ENCODE assay signal across 9 mouse cellular contexts in the genomic region with DNA sequence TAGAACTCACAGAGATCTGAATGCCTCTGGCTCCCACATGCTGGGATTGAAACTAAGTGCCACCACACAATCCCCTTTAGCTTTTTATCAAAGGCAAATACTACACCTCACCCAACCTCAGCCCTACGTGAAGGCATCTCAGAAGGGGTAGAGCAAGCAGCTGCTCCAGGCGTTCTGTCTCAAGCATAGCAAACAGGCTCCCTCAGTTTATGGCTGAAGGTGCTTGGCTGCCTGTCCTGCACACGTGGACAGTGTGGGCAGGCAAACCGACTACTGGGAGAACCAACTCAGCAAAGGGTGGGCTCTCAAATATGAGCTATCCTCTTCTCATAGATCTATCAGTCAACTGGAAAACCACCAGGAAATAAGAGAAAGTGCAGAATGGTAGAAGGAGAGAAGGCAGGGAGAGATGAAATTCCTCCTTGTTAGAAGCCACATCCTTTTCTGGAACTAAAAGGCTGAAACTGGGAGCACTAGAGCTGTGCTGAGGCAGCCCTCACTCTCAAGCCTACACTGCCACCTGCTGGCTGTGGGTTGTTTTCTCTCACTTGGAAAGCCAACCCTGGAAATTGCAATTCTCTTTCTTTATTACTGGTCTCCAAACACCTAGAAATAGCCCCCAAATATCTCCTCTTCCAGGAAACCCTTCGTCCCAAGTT. TPM values are rescaled to one million over a fixed set of nuclear protein-coding genes. Genes with fewer than 3 reads are reported as not detected.
A peak's percentile ranks its signal among the peaks of the same experiment; 100 is the strongest.
DNase-seq lines count a peak whose midpoint lies in the region; TF ChIP-seq lines count a peak whose summit lies in the region.
"Had no signal": no experiment of that assay in that cellular context is flagged by ENCODE, and none has a peak within 500 bp of the region (broad histone marks: within the 10 kb centered on the region; RNA-seq: fewer than 3 reads in every experiment).

No protein-coding gene starts in this region.

- peak; percentile 59 for DNase-seq in ES-E14 (ENCODE audit: low read depth, low spot score)
- peak; percentile 78 for DNase-seq in adrenal gland, postnatal 25 days
- peak; percentile 74 for DNase-seq in embryonic facial prominence, embryonic 10.5 days (ENCODE audit: low spot score)
- peak; percentile 82 to 89 for DNase-seq in heart, postnatal 10 days
- DNase-seq in kidney, postnatal 4 days = peak; percentile 88 to 91
- DNase-seq in lung, adult 2 months = peak; percentile 64
- DNase-seq in ovary, postnatal 10 days (ENCODE audit: low spot score) = peak; percentile 56
- DNase-seq in yolk sac, embryonic 10.5 days (ENCODE audit: low spot score) = no peak

- no peak overlapping the region for H3K9ac ChIP-seq in ES-E14 (ENCODE audit: insufficient read depth, low read depth, low read length, poor library complexity, severe bottlenecking)

- H3K27me3 ChIP-seq in embryonic facial prominence, embryonic 10.5 days (replicated peaks; ENCODE audit: low read depth, poor library complexity, severe bottlenecking) = no peaks in the 10 kb centered on the region

- in situ Hi-C loops in ES-E14 (cut with MboI; ENCODE audit: low sequenced_read_pairs in 2 of 2, unreplicated experiment in 2 of 2) = loop anchor here (10.0 to 25.0 kb wide), 2 partner anchors 1238 to 1240 kb away; no protein-coding TSS in a partner anchor

- H3K4me3 ChIP-seq in ES-E14 (ENCODE audit: insufficient read depth in 1 of 2, low read depth in 1 of 2, low read length in 2 of 2, poor library complexity in 1 of 2, severe bottlenecking in 1 of 2) = no peak overlapping the region
- no peak overlapping the region for H3K4me3 ChIP-seq in embryonic facial prominence, embryonic 10.5 days
- no peak overlapping the region for H3K4me3 ChIP-seq in lung, adult 2 months (replicated peaks; ENCODE audit: extremely low read depth, low read depth, low read length)

- no peak overlapping the region for H3K27ac ChIP-seq in ES-E14 (ENCODE audit: insufficient read depth, low read depth, low read length, poor library complexity, severe bottlenecking)
- H3K27ac ChIP-seq in embryonic facial prominence, embryonic 10.5 days (replicated peaks) = no peak overlapping the region

- TF ChIP-seq CTCF in lung, adult 2 months (IDR thresholded peaks at IDR 0.05; ENCODE audit: insufficient read depth, low read length) = peak; percentile 89

- H3K36me3 ChIP-seq in ES-E14 (ENCODE audit: control insufficient read depth, insufficient read depth, low read length, poor library complexity, severe bottlenecking) = peaks cover 25% of the 10 kb centered on the region
- H3K36me3 ChIP-seq in embryonic facial prominence, embryonic 10.5 days (replicated peaks) = peaks cover 24% of the 10 kb centered on the region

- no peaks in the 10 kb centered on the region for H3K9me3 ChIP-seq in ES-E14 (ENCODE audit: control insufficient read depth, insufficient read depth, low read depth, low read length)
- no peaks in the 10 kb centered on the region for H3K9me3 ChIP-seq in embryonic facial prominence, embryonic 10.5 days

- intact Hi-C loops in heart, postnatal 10 days (cut with DNase I) = loop anchor here (1.0 to 2.0 kb wide), 2 partner anchors 56 to 1243 kb away; no protein-coding TSS in a partner anchor

- H3K4me1 ChIP-seq in ES-E14 (ENCODE audit: control insufficient read depth in 2 of 2, insufficient read depth in 2 of 2, low read length in 2 of 2, poor library complexity in 1 of 2) = no peaks in the 10 kb centered on the region
- H3K4me1 ChIP-seq in embryonic facial prominence, embryonic 10.5 days = no peaks in the 10 kb centered on the region
- H3K4me1 ChIP-seq in lung, adult 2 months (ENCODE audit: control insufficient read depth, insufficient read depth, low read length) = no peaks in the 10 kb centered on the region

- no peak for TF ChIP-seq POLR2A in lung, adult 2 months (IDR thresholded peaks at IDR 0.05; ENCODE audit: borderline replicate concordance, extremely low read depth, low read depth, low read length)

- 75% methylated on average over 5 of the region's 5 CpGs for WGBS in embryonic facial prominence, embryonic 10.5 days
- 75% methylated on average over 5 of the region's 5 CpGs for WGBS in lung, adult 2 months

TF ChIP-seq in ES-E14, 5 proteins besides CTCF, POLR2A, EP300 and RAD21:
- TF ChIP-seq MAFK (IDR thresholded peaks at IDR 0.05; ENCODE audit: insufficient read depth, low read depth, low read length) (no peak), CHD2 (IDR thresholded peaks at IDR 0.05; ENCODE audit: low read depth, low read length) (no peak), HCFC1 (IDR thresholded peaks at IDR 0.05; ENCODE audit: borderline replicate concordance, insufficient read depth, low read length) (no peak), ZC3H11A (IDR thresholded peaks at IDR 0.05; ENCODE audit: borderline replicate concordance, low read depth, low read length) (peak; percentile 99), ZNF384 (IDR thresholded peaks at IDR 0.05; ENCODE audit: low read depth, low read length) (no peak)

RNA-seq across cellular contexts. Expression of a gene that starts 38.1 kb away (rescaled TPM):
- total RNA-seq in ES-E14 (2012; rRNA removed) = not detected in 2 replicates
- 0.24 and 5.6 TPM in 2 replicates for total RNA-seq in adrenal gland, postnatal 25 days (2021)
- polyA plus RNA-seq in embryonic facial prominence, embryonic 10.5 days (2016; fragmentation: Nextera tagmentation; extraction: Ambion mirVana) = not detected in 2 replicates
- under 1 TPM; 0.35 to 0.69 TPM for total RNA-seq in heart, postnatal 10 days (2021)
- polyA plus RNA-seq in lung, adult 2 months (2012; rRNA removed) = 0.08 and 0.17 TPM in 2 replicates
- polyA plus RNA-seq: large intestine, adult 2 months had no signal

RNA-seq across cellular contexts. Expression of a gene that starts 46.4 kb away (rescaled TPM):
- 53.5 and 59.7 TPM in 2 replicates for total RNA-seq in ES-E14 (2012; rRNA removed)
- total RNA-seq in adrenal gland, postnatal 25 days (2021) = 19.3 and 22.0 TPM in 2 replicates
- polyA plus RNA-seq in embryonic facial prominence, embryonic 10.5 days (2016; fragmentation: Nextera tagmentation; extraction: Ambion mirVana) = 122 and 133 TPM in 2 replicates
- total RNA-seq in heart, postnatal 10 days (2021) = 100 to 1,000 TPM; 235 to 249 TPM
- polyA plus RNA-seq in lung, adult 2 months (2012; rRNA removed) = 119 and 148 TPM in 2 replicates
